Mouse (Mus musculus) central nervous system, embryonic 11.5 days (tissue): ENCODE data around the gene Olfr535. TPM values are rescaled to one million over a fixed set of nuclear protein-coding genes. Genes with fewer than 3 reads are reported as not detected.

ENCODE experiments used
- polyA plus RNA-seq: library from polyadenylated mRNA; depleted of rRNA; stranded (reverse); fragments of >200 nt; gene quantifications from 2 replicates; pipeline ENCODE4 v1.2.3, GENCODE M21; 2012; rRNA removed

Gene Olfr535
- not detected in 2 replicates for polyA plus RNA-seq

GRCm38 (mm10) chr7:140483916-140484315, at the start of gene Olfr535:
Gene Olfr535, plus strand, starts transcription at chr7:140484216.

DNA sequence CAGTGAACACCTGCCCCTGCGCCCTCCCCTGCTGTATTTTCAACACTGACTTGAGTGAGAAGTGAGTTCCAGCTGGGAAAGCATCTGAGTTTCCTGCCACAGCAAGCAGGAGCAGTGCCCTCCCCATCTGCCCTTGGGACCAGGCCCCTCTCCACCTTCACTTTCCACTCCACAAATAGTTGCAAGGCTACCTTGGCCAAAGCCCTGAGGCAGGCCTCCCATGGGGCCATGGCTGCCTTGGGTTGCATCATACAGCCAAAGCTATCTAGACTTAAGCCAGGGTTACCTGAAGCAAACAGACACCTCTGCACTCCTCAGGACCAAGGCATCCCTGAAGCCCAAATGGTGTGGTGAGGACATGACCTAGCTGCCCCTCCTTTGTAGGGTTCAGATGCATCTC, 20.9 kb upstream of the Olfr535 start, which contains the start of gene Olfr533:
Gene Olfr533, plus strand, starts transcription at position 301 of the 400 bp plus-strand sequence.

GRCm38 (mm10) chr7:140507346-140508021, 23.5 kb downstream of the Olfr535 start, which contains the start of gene Olfr536:
Gene Olfr536, minus strand, starts transcription at chr7:140507396.

Other genes with a start within 250 kb of the Olfr535 start
- gene 5830411N06Rik, start 236.9 kb upstream of the Olfr535 start, polyA plus RNA-seq, result not detected in 2 replicates
- not detected in 2 replicates for gene Olfr525, start 163.4 kb upstream of the Olfr535 start, polyA plus RNA-seq
- not detected in 2 replicates for gene Olfr527, start 150.2 kb upstream of the Olfr535 start, polyA plus RNA-seq
- gene Olfr60, start 122.5 kb upstream of the Olfr535 start, polyA plus RNA-seq, result not detected in 2 replicates
- gene Olfr530, start 107.9 kb upstream of the Olfr535 start, polyA plus RNA-seq, result not detected in 2 replicates
- not detected in 2 replicates for gene Olfr531, start 81.3 kb upstream of the Olfr535 start, polyA plus RNA-seq
- gene Olfr532, start 62.6 kb upstream of the Olfr535 start, polyA plus RNA-seq, result not detected in 2 replicates
- not detected in 2 replicates for gene Olfr533, start 20.8 kb upstream of the Olfr535 start, polyA plus RNA-seq
- gene Olfr536, start 23.2 kb downstream of the Olfr535 start, polyA plus RNA-seq, result not detected in 2 replicates
- not detected in 2 replicates for gene Olfr538, start 83.7 kb downstream of the Olfr535 start, polyA plus RNA-seq
- not detected in 2 replicates for gene Olfr46, start 117.1 kb downstream of the Olfr535 start, polyA plus RNA-seq
- gene Olfr61, start 144.8 kb downstream of the Olfr535 start, polyA plus RNA-seq, result not detected in 2 replicates
- gene Olfr53, start 162.2 kb downstream of the Olfr535 start, polyA plus RNA-seq, result not detected in 2 replicates
- gene Olfr539, start 175.7 kb downstream of the Olfr535 start, polyA plus RNA-seq, result under 0.01 TPM in 2 replicates
- gene Olfr45, start 197.7 kb downstream of the Olfr535 start, polyA plus RNA-seq, result not detected in 2 replicates
- gene Olfr541, start 213.1 kb downstream of the Olfr535 start, polyA plus RNA-seq, result not detected in 2 replicates